Mouse (Mus musculus) MEL (cell line): Measurements from ENCODE around the gene Fjx1. TPM values are rescaled to one million over a fixed set of nuclear protein-coding genes. Genes with fewer than 3 reads are reported as not detected.
A peak's percentile ranks its signal among the peaks of the same experiment; 100 is the strongest.

Source experiments
- DNase-seq: peaks from one replicate; pipeline ENCODE4 v3.0.0; 2011; ENCODE audit warnings: low read depth, low spot score
- H3K27ac ChIP-seq: 2 replicates; pipeline ENCODE4 v1.5.1; 2012; ENCODE audit warnings: low read depth, mild to moderate bottlenecking, control low read depth, low read length, moderate library complexity; ENCODE audit not compliant: control insufficient read depth
- H3K27me3 ChIP-seq, 2 experiments: fragments of 150-350 bp in 1 of 2; sonication (generic) in 1 of 2; 2 replicates each; pipeline ENCODE4 v1.6.1; 2012; ENCODE audit warnings: low read length in 2 of 2, mild to moderate bottlenecking in 2 of 2, improper control_type of control experiment in 1 of 2, moderate library complexity in 1 of 2; ENCODE audit not compliant: insufficient read depth in 2 of 2, control insufficient read depth in 1 of 2
- H3K36me3 ChIP-seq, 2 experiments: 2 replicates each; pipeline ENCODE4 v1.6.1; 2012 to 2014; ENCODE audit warnings: low read length in 2 of 2, improper control_type of control experiment in 1 of 2, inconsistent platforms in 1 of 2, mild to moderate bottlenecking in 1 of 2; ENCODE audit not compliant: insufficient read depth in 2 of 2, control insufficient read depth in 1 of 2
- H3K4me1 ChIP-seq, 2 experiments: fragments of 150-350 bp in 1 of 2; sonication (generic) in 1 of 2; 2 replicates each; pipeline ENCODE4 v1.6.1; 2012; ENCODE audit warnings: low read length in 2 of 2, improper control_type of control experiment in 1 of 2, mild to moderate bottlenecking in 1 of 2; ENCODE audit not compliant: insufficient read depth in 2 of 2, control insufficient read depth in 1 of 2
- H3K4me3 ChIP-seq, 2 experiments: fragments of 150-350 bp in 1 of 2; sonication (generic) in 1 of 2; 2 replicates each; pipeline ENCODE4 v1.5.1; 2012; ENCODE audit warnings: low read depth in 2 of 2, low read length in 2 of 2, mild to moderate bottlenecking in 2 of 2, moderate library complexity in 2 of 2, control low read depth in 1 of 2, improper control_type of control experiment in 1 of 2; ENCODE audit not compliant: control insufficient read depth in 1 of 2, insufficient read depth in 1 of 2
- H3K79me2 ChIP-seq: 2 replicates; pipeline ENCODE4 v1.6.1; 2012; ENCODE audit warnings: mild to moderate bottlenecking, low read length, moderate library complexity; ENCODE audit not compliant: control insufficient read depth, poor library complexity, insufficient read depth
- H3K9ac ChIP-seq: 2 replicates; pipeline ENCODE4 v1.6.1; 2012; ENCODE audit warnings: low read depth, mild to moderate bottlenecking, control low read depth, low read length, moderate library complexity; ENCODE audit not compliant: control insufficient read depth, poor library complexity, severe bottlenecking
- H3K9me3 ChIP-seq: fragments of 150-350 bp; sonication (generic); replicated peaks from 2 replicates; pipeline ENCODE4 v1.6.1; 2012; ENCODE audit warnings: mild to moderate bottlenecking, low read length, improper control_type of control experiment, moderate library complexity; ENCODE audit not compliant: insufficient read depth
- CHD1 ChIP-seq: IDR thresholded peaks from 2 replicates; pipeline ENCODE4 v1.6.1; 2012; ENCODE audit warnings: low read depth, mild to moderate bottlenecking, inconsistent platforms, low read length, improper control_type of control experiment
- CHD2 ChIP-seq: IDR thresholded peaks from 2 replicates; pipeline ENCODE4 v1.6.1; 2011; ENCODE audit warnings: low read length, improper control_type of control experiment
- ELF1 ChIP-seq: IDR thresholded peaks from 2 replicates; pipeline ENCODE4 v1.6.1; 2014; ENCODE audit warnings: low read depth, mild to moderate bottlenecking, inconsistent platforms, low read length, improper control_type of control experiment, moderate library complexity
- EP300 ChIP-seq, 2 experiments: IDR thresholded peaks; 2 replicates each; pipeline ENCODE4 v1.6.1; 2011; ENCODE audit warnings: improper control_type of control experiment in 2 of 2, low read length in 2 of 2, low read depth in 1 of 2, mild to moderate bottlenecking in 1 of 2
- ETS1 ChIP-seq: IDR thresholded peaks from 2 replicates; pipeline ENCODE4 v1.6.1; 2012; ENCODE audit warnings: low read depth, mild to moderate bottlenecking, inconsistent platforms, low read length, improper control_type of control experiment, moderate library complexity
- GATA1 ChIP-seq: IDR thresholded peaks from 2 replicates; pipeline ENCODE4 v1.6.1; 2011; ENCODE audit warnings: low read depth, low read length, improper control_type of control experiment
- HCFC1 ChIP-seq: IDR thresholded peaks from 2 replicates; pipeline ENCODE4 v1.6.1; 2012; ENCODE audit warnings: low read depth, mild to moderate bottlenecking, inconsistent platforms, low read length, improper control_type of control experiment, moderate library complexity
- JUND ChIP-seq: IDR thresholded peaks from 2 replicates; pipeline ENCODE4 v1.6.1; 2011; ENCODE audit warnings: low read depth, mild to moderate bottlenecking, improper control_type of control experiment, low read length
- KAT2A ChIP-seq: conservative IDR thresholded peaks from 2 replicates; pipeline ENCODE4 v1.6.1; 2012; ENCODE audit warnings: low read depth, low read length, improper control_type of control experiment, inconsistent platforms
- MAFK ChIP-seq: IDR thresholded peaks from 2 replicates; pipeline ENCODE4 v1.6.1; 2011; ENCODE audit warnings: low read depth, mild to moderate bottlenecking, low read length, improper control_type of control experiment, borderline replicate concordance
- MEF2A ChIP-seq: IDR thresholded peaks from 2 replicates; pipeline ENCODE4 v1.6.1; 2014; ENCODE audit warnings: low read depth, mild to moderate bottlenecking, inconsistent platforms, low read length, improper control_type of control experiment; ENCODE audit not compliant: poor library complexity, insufficient replicate concordance, severe bottlenecking; ENCODE audit errors: extremely low read depth
- MYB ChIP-seq: IDR thresholded peaks from 2 replicates; pipeline ENCODE4 v1.6.1; 2011; ENCODE audit warnings: mild to moderate bottlenecking, low read depth, low read length, improper control_type of control experiment
- MYC ChIP-seq: IDR thresholded peaks from 2 replicates; pipeline ENCODE4 v1.6.1; 2011; ENCODE audit warnings: low read depth, mild to moderate bottlenecking, low read length, improper control_type of control experiment, moderate library complexity
- NELFE ChIP-seq: IDR thresholded peaks from 2 replicates; pipeline ENCODE4 v1.6.1; 2011; ENCODE audit warnings: low read depth, low read length, improper control_type of control experiment
- POLR2AphosphoS2 ChIP-seq: IDR thresholded peaks from 2 replicates; pipeline ENCODE4 v1.6.1; 2011; ENCODE audit warnings: low read length, improper control_type of control experiment
- POLR2AphosphoS5 ChIP-seq: IDR thresholded peaks from 2 replicates; pipeline ENCODE4 v1.6.1; 2012; ENCODE audit warnings: low read depth, borderline replicate concordance, mild to moderate bottlenecking, inconsistent platforms, low read length, moderate library complexity, mixed read lengths
- RCOR1 ChIP-seq: IDR thresholded peaks from 2 replicates; pipeline ENCODE4 v1.6.1; 2012; ENCODE audit warnings: low read depth, mild to moderate bottlenecking, inconsistent platforms, low read length, improper control_type of control experiment
- SIN3A ChIP-seq: IDR thresholded peaks from 2 replicates; pipeline ENCODE4 v1.6.1; 2012; ENCODE audit warnings: low read length, improper control_type of control experiment, inconsistent platforms
- SMC3 ChIP-seq: IDR thresholded peaks from 2 replicates; pipeline ENCODE4 v1.6.1; 2011; ENCODE audit warnings: low read depth, low read length, improper control_type of control experiment
- TAL1 ChIP-seq: IDR thresholded peaks from 2 replicates; pipeline ENCODE4 v1.6.1; 2012; ENCODE audit warnings: mild to moderate bottlenecking, inconsistent platforms, low read length, moderate library complexity, mixed read lengths
- TCF12 ChIP-seq: IDR thresholded peaks from 2 replicates; pipeline ENCODE4 v1.6.1; 2014; ENCODE audit warnings: low read depth, mild to moderate bottlenecking, inconsistent platforms, low read length, improper control_type of control experiment, moderate library complexity
- UBTF ChIP-seq: IDR thresholded peaks from 2 replicates; pipeline ENCODE4 v1.6.1; 2012; ENCODE audit warnings: low read depth, mild to moderate bottlenecking, inconsistent platforms, low read length, improper control_type of control experiment, moderate library complexity, borderline replicate concordance; ENCODE audit not compliant: insufficient read depth
- USF1 ChIP-seq: IDR thresholded peaks from 2 replicates; pipeline ENCODE4 v1.6.1; 2014; ENCODE audit warnings: low read depth, mild to moderate bottlenecking, inconsistent platforms, low read length, improper control_type of control experiment, moderate library complexity
- ZC3H11A ChIP-seq: IDR thresholded peaks from 2 replicates; pipeline ENCODE4 v1.6.1; 2012; ENCODE audit warnings: low read depth, mild to moderate bottlenecking, inconsistent platforms, low read length, improper control_type of control experiment
- ZKSCAN1 ChIP-seq: IDR thresholded peaks from 2 replicates; pipeline ENCODE4 v1.6.1; 2012; ENCODE audit warnings: low read depth, mild to moderate bottlenecking, inconsistent platforms, low read length, improper control_type of control experiment, moderate library complexity
- ZNF384 ChIP-seq: IDR thresholded peaks from 2 replicates; pipeline ENCODE4 v1.6.1; 2012; ENCODE audit warnings: low read depth, mild to moderate bottlenecking, inconsistent platforms, low read length, improper control_type of control experiment
- polyA plus RNA-seq, 2 experiments: library from polyadenylated mRNA; stranded (reverse) in 1 of 2; unstranded in 1 of 2; fragments of >175 nt in 1 of 2; fragments of >200 nt in 1 of 2; gene quantifications; 2 replicates each; pipeline versions ENCODE4 v1.2.1 to v1.2.4; 2012; ENCODE audit warnings: low replicate concordance in 2 of 2, low read depth in 1 of 2; ENCODE audit not compliant: insufficient read length in 2 of 2, insufficient read depth in 1 of 2, missing spikeins in 1 of 2
- total RNA-seq: library from RNA; depleted of rRNA; stranded (reverse); fragments of 300-350 nt; gene quantifications from 2 replicates; pipeline ENCODE4 v1.2.3, GENCODE M21; 2012

Fjx1 gene
- total and polyA plus RNA-seq, 3 experiments = not detected

GRCm38 (mm10) chr2:102412738-102413137 lies 39.6 kb downstream of the Fjx1 start:
- Histone ChIP-seq H3K4me3 (no peak overlapping the region), H3K9ac (no peak overlapping the region), H3K79me2 (no peaks in the 10 kb centered on the region), H3K27ac (peak overlapping the region; percentile 62), H3K9me3 (no peaks in the 10 kb centered on the region), H3K4me1 (peaks cover 29 to 39% of the 10 kb centered on the region in 2 experiments), H3K27me3 (no peaks in the 10 kb centered on the region; a peak in 1 of 4 replicates), H3K36me3 (peaks cover 0 to 45% of the 10 kb centered on the region in 2 experiments; a peak in 2 of 4 replicates)
- TF ChIP-seq EP300 (IDR thresholded peaks at IDR 0.05; ENCODE audit: low read depth in 1 of 2, low read length in 2 of 2) = peak; percentile 88 to 90
- no peak for TF ChIP-seq NELFE
- TF ChIP-seq SIN3A = 0 out of 2 replicates have a peak, but pooled peaks have one; percentile 58
- TF ChIP-seq SMC3 = no peak
- TF ChIP-seq KAT2A = no peak
- TF ChIP-seq MEF2A = 0 out of 2 replicates have a peak, but pooled peaks have one; percentile 71
- TF ChIP-seq UBTF = no peak
- peak; percentile 87 for TF ChIP-seq GATA1
- peak; percentile 27; the same call in 1 of the 2 replicates for TF ChIP-seq TAL1
- no peak for TF ChIP-seq ZNF384
- TF ChIP-seq MYB = peak; percentile 72; the same call in 1 of the 2 replicates
- peak; percentile 77 for TF ChIP-seq TCF12
- no peak for TF ChIP-seq POLR2AphosphoS2
- TF ChIP-seq ZKSCAN1 = no peak
- peak; percentile 57; the same call in 1 of the 2 replicates for TF ChIP-seq MYC
- TF ChIP-seq CHD2 = no peak
- no peak for TF ChIP-seq USF1
- TF ChIP-seq ELF1 = 0 out of 2 replicates have a peak, but pooled peaks have one; percentile 17
- no peak for TF ChIP-seq CHD1
- peak; percentile 55 for TF ChIP-seq RCOR1
- TF ChIP-seq ETS1 = peak; percentile 64
- 0 out of 2 replicates have a peak, but pooled peaks have one; percentile 15 for TF ChIP-seq HCFC1
- TF ChIP-seq ZC3H11A = no peak
- TF ChIP-seq POLR2AphosphoS5 = no peak
- no peak for TF ChIP-seq MAFK
- no peak for TF ChIP-seq JUND
- DNase-seq = peak; percentile 81
